Mouse (Mus musculus) heart, adult 10 weeks (tissue): ENCODE results near the gene Akr1c19. TPM values are rescaled to one million over a fixed set of nuclear protein-coding genes. Genes with fewer than 3 reads are reported as not detected.

Experiments
- polyA plus RNA-seq: library from polyadenylated mRNA; stranded (reverse); fragments of 350-450 nt; fragmentation: Illumina TruSeq; extraction: RNeasy Lipid Tissue Mini Kit (QIAGEN cat#74804); gene quantifications from one replicate; pipeline ENCODE4 v1.2.3, GENCODE M21; 2014; ENCODE audit warnings: low read depth, low replicate concordance

Akr1c19 gene
- polyA plus RNA-seq = 5.0 TPM

GRCm38 (mm10) chr13:4228441-4228840 is at the start of gene Akr1c19:
Gene Akr1c19, plus strand, starts transcription at chr13:4228700.

DNA sequence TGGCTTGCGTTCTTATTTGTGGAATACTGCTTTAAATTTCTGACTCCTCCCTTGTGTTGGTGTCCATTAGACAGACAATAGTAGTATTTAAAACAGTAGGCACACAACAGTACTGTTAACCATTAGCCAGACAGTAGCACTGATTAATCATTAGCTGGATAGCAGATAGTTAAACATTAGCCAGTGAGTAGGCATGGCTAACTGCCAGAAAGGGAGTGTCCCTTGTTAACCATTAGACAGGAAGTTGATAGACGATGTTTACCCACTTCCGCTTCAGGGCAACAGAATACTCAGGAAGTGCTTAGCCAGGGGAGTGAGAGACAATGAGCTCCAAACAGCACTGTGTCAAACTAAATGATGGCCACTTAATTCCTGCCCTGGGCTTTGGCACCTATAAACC is 37.6 kb upstream of the Akr1c19 start, which contains the start of gene Akr1c13:
TSS of gene Akr1c13 (plus strand) at position 247 of the 400 bp plus-strand sequence.

GRCm38 (mm10) chr13:4279284-4279683 is 50.8 kb downstream of the Akr1c19 start, which contains the start of gene Akr1c12:
Gene Akr1c12, minus strand, starts transcription at chr13:4279433.

Other genes starting within 250 kb of the Akr1c19 start
- 8.9 TPM for gene Akr1c14, start 179.7 kb upstream of the Akr1c19 start, polyA plus RNA-seq
- gene Akr1c18, start 78.0 kb upstream of the Akr1c19 start, polyA plus RNA-seq = not detected
- gene Akr1c13, start 37.5 kb upstream of the Akr1c19 start, polyA plus RNA-seq = 2.1 TPM
- gene Akr1c12, start 50.7 kb downstream of the Akr1c19 start, polyA plus RNA-seq = 0.68 TPM
- gene Akr1c6, start 205.6 kb downstream of the Akr1c19 start, polyA plus RNA-seq = 1.7 TPM